Mouse (Mus musculus) C2C12 (cell line): ENCODE data around the gene Rock2.

Experiments used
- CEBPB ChIP-seq: IDR thresholded peaks from one replicate; pipeline ENCODE4 v1.6.1; 2011; ENCODE audit warnings: low read depth, mild to moderate bottlenecking, control low read depth, moderate library complexity
- CTCF ChIP-seq: IDR thresholded peaks from one replicate; pipeline ENCODE4 v1.5.1; 2011; ENCODE audit not compliant: control insufficient read depth, insufficient read depth, insufficient read length
- MAX ChIP-seq: IDR thresholded peaks from one replicate; pipeline ENCODE4 v1.6.1; 2011; ENCODE audit warnings: mild to moderate bottlenecking, control low read depth
- MYOG ChIP-seq: IDR thresholded peaks from one replicate; pipeline ENCODE4 v1.6.1; 2011; ENCODE audit not compliant: control insufficient read depth, insufficient read length; ENCODE audit errors: extremely low read depth

- TF ChIP-seq CTCF (no peak), MAX (no peak), CEBPB (no peak), MYOG (no peak)
These were observed 15.3 kb upstream of the Rock2 start for GRCm38 (mm10) chr12:16879369-16879768.
